Mouse (Mus musculus): ENCODE measurements around the gene Olfr1222.
"Not testable (repeated sequence)": the region's sequence is repeated elsewhere in the genome, so short reads cannot be mapped to it uniquely, and the experiment has no call there.

Olfr1222 gene

GRCm38 (mm10) chr2:89132954-89133353 lies at the start of gene Olfr1222:
Olfr1222 (minus strand) TSS chr2:89133054.
- DNase-seq = no peak

GRCm38 (mm10) chr2:89174569-89174968 lies 41.7 kb upstream of the Olfr1222 start, which contains the start of gene Olfr1225:
Olfr1225 (minus strand) TSS chr2:89174669.
- DNase-seq = no peak

- DNase-seq = not testable (repeated sequence)
Measured at GRCm38 (mm10) chr2:89164711-89165110, 31.9 kb upstream of the Olfr1222 start.

GRCm38 (mm10) chr2:89163991-89164390 lies 31.1 kb upstream of the Olfr1222 start, which contains the start of gene Olfr1224-ps1:
Olfr1224-ps1 (minus strand) TSS chr2:89164091.
- DNase-seq = not testable (repeated sequence)

GRCm38 (mm10) chr2:89151460-89151859 lies 18.6 kb upstream of the Olfr1222 start, which contains the start of gene Olfr1223:
Olfr1223 (minus strand) TSS chr2:89151560.
- DNase-seq = no peak

- DNase-seq = no peak
Measured at GRCm38 (mm10) chr2:89117183-89117582, 15.7 kb downstream of the Olfr1222 start, which contains the start of gene Olfr1221. Olfr1221 (minus strand) TSS chr2:89117283.

GRCm38 (mm10) chr2:89106735-89107134 lies 26.1 kb downstream of the Olfr1222 start, which contains the start of gene Olfr1220:
Olfr1220 (minus strand) TSS chr2:89106835.
- DNase-seq = no peak

GRCm38 (mm10) chr2:89105651-89106050 lies 27.2 kb downstream of the Olfr1222 start:
- no peak for DNase-seq

GRCm38 (mm10) chr2:89093848-89094247 lies 39.0 kb downstream of the Olfr1222 start:
- no peak for DNase-seq

GRCm38 (mm10) chr2:89083413-89083812 lies 49.4 kb downstream of the Olfr1222 start, which contains the start of gene Olfr1219:
Olfr1219 (minus strand) TSS chr2:89083513.
- no peak for DNase-seq

GRCm38 (mm10) chr2:89081487-89081886 lies 51.4 kb downstream of the Olfr1222 start:
- DNase-seq = no peak
